Mouse (Mus musculus): ENCODE data around the gene Toporsl. TPM values are rescaled to one million over a fixed set of nuclear protein-coding genes. Genes with fewer than 3 reads are reported as not detected.

Gene Toporsl
- polyA plus RNA-seq, 1 experiment from 2014 or later, result not detected

DNA sequence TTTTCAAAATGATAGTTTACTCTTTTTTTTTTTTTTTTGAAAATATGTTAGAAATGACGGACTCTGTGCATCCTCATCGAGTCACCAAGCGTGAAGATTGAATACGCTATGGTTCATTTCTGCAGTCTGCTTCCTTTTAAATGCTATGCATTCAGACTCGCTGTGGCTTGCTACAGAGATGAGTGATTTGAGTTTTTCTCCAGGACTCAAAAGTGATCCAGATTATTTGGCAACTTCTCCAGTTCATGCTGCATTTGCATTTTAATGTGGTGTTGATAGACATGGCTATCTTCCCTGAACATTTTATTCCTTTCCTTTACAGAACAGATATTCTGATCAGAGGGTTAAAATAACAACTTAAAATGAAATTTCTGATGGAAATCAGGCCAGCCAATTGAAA lies 65.2 kb downstream of the Toporsl start:
- Histone ChIP-seq H3K9me3 (no peaks in the 10 kb centered on the region), H3K4me1 (peaks cover 3% of the 10 kb centered on the region; the same call in 1 of the 2 replicates), H3K27ac (no peak overlapping the region), H3K4me3 (no peak overlapping the region), H3K36me3 (no peaks in the 10 kb centered on the region), H3K27me3 (ENCODE audit: insufficient read depth, poor library complexity, severe bottlenecking) (no peaks in the 10 kb centered on the region)
- 84% methylated on average over 5 of the region's 5 CpGs for WGBS
- DNase-seq (ENCODE audit: low spot score), result no peak

Other genes with a start within 250 kb of the Toporsl start
- gene Smc2, start 157.0 kb upstream of the Toporsl start, polyA plus RNA-seq (2016; fragmentation: Nextera tagmentation; extraction: Ambion mirVana), result 157 and 166 TPM in 2 replicates
- 0.67 TPM in 1 of 2 replicates, not detected in the other for gene Vma21-ps, start 99.0 kb upstream of the Toporsl start, polyA plus RNA-seq (2016; fragmentation: Nextera tagmentation; extraction: Ambion mirVana)
- not detected in 2 replicates for gene Olfr275, start 218.3 kb downstream of the Toporsl start, polyA plus RNA-seq (2016; fragmentation: Nextera tagmentation; extraction: Ambion mirVana)

All from heart, embryonic 10.5 days (tissue).